Mouse (Mus musculus) heart, adult 2 months (tissue): ENCODE results near the gene Slco1a4.

Experiments used
- CTCF ChIP-seq: fragments of 200-600 bp; IDR thresholded peaks from 2 replicates; pipeline ENCODE4 v1.8.1; 2022; ENCODE audit warnings: antibody characterized with exemption, mild to moderate bottlenecking, moderate library complexity
- POLR2A ChIP-seq: fragments of 200-500 bp; IDR thresholded peaks from 2 replicates; pipeline ENCODE4 v1.6.1; 2011; ENCODE audit warnings: mild to moderate bottlenecking, low read depth, low read length, control low read depth; ENCODE audit not compliant: insufficient read depth

DNA sequence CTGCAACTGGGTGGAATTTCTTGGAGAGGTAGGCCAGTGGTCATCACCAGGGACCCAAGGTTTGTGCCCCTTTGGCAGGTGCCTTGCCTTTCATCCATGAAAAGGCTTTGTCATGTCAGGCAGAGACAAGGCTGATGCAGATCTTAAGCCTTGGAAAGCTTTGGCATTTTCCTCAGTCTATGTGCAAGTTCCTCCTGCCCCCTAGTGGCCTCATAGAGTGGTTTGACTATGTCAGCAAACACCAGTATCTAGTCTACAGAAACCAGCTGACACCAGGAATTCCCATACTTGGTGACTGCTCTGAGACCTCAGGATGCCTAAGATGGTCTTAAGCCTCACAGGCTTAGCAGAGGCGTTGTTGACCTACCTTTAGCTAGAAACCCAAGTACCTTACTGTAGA, 58.2 kb downstream of the Slco1a4 start:
- TF ChIP-seq POLR2A (no peak), CTCF (peak; percentile 65)
